Comparison of ENCODE assay signal across 10 mouse cellular contexts in the genomic region with DNA sequence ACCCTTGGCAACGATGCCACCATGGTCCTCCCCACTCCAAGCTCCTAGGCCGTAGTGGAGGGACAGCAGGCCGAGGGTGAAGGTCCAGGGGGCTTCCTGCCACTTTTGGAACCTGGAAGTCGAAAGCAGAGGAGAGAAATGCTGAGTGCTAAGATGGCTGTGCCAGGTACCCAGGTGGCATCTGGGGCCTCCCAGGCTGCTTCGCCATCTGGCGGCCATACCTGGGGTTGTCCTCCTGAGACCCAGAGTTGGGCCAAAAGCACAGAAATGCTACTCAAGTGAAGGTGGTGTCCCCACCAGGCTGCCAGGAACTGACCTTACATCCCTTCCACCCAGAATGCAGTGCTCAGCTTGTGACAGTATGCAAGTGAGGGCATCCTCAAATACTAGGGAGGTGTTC. TPM values are rescaled to one million over a fixed set of nuclear protein-coding genes. Genes with fewer than 3 reads are reported as not detected.
DNase-seq lines count a peak whose midpoint lies in the region; ATAC-seq and TF ChIP-seq lines count a peak whose summit lies in the region.
"Had no signal": no experiment of that assay in that cellular context is flagged by ENCODE, and none has a peak within 500 bp of the region (broad histone marks: within the 10 kb centered on the region; RNA-seq: fewer than 3 reads in every experiment).

No protein-coding gene starts in this region.

- peaks cover 30% of the 10 kb centered on the region for H3K4me1 ChIP-seq in thymus, adult 2 months (replicated peaks; ENCODE audit: control insufficient read depth, insufficient read depth, low read length)
- no peaks in the 10 kb centered on the region for H3K4me1 ChIP-seq in stomach, postnatal 0 days (replicated peaks; ENCODE audit: control insufficient read depth, insufficient read depth)

- H3K4me3 ChIP-seq in gastrocnemius, adult 2 months: no peak overlapping the region
- H3K4me3 ChIP-seq in thymus, adult 2 months (ENCODE audit: control insufficient read depth, insufficient read depth, low read length): no peak overlapping the region
- H3K4me3 ChIP-seq in stomach, postnatal 0 days (ENCODE audit: low read depth, low read length): no peak overlapping the region

- H3K27me3 ChIP-seq in thymus, adult 2 months (ENCODE audit: control insufficient read depth, insufficient read depth, low read length): no peaks in the 10 kb centered on the region
- no peaks in the 10 kb centered on the region for H3K27me3 ChIP-seq in stomach, postnatal 0 days (ENCODE audit: control insufficient read depth, insufficient read depth, low read length)

- H3K9me3 ChIP-seq in stomach, postnatal 0 days (ENCODE audit: control insufficient read depth, low read length): no peaks in the 10 kb centered on the region

- intact Hi-C loops in gastrocnemius, adult 2 months (cut with DNase I): no loop called here

- H3K36me3 ChIP-seq in thymus, adult 2 months (ENCODE audit: control insufficient read depth, insufficient read depth, low read length): 0 out of 2 replicates have a peak, but pooled peaks cover 6% of the 10 kb centered on the region
- H3K36me3 ChIP-seq in stomach, postnatal 0 days (ENCODE audit: control insufficient read depth, insufficient read depth, low read length): peaks cover 5% of the 10 kb centered on the region; the same call in 1 of the 2 replicates

- TF ChIP-seq EP300 in stomach, postnatal 0 days (optimal IDR thresholded peaks at IDR 0.05): no peak

- 91% methylated on average over 6 of the region's 6 CpGs for WGBS in thymus, adult 2 months
- WGBS in stomach, postnatal 0 days: 78% methylated on average over 6 of the region's 6 CpGs

- H3K27ac ChIP-seq in gastrocnemius, adult 2 months: no peak overlapping the region
- no peak overlapping the region for H3K27ac ChIP-seq in thymus, adult 2 months (ENCODE audit: control insufficient read depth, insufficient read depth, low read length)
- H3K27ac ChIP-seq in stomach, postnatal 0 days (replicated peaks): no peak overlapping the region

- TF ChIP-seq CTCF in gastrocnemius, adult 2 months (IDR thresholded peaks at IDR 0.05): peak; percentile 13; the same call in 1 of the 2 replicates
- peak; percentile 65 for TF ChIP-seq CTCF in thymus, adult 2 months (IDR thresholded peaks at IDR 0.05; ENCODE audit: borderline replicate concordance, control insufficient read depth, extremely low read depth, insufficient read depth, low read length, poor library complexity)
- peak; percentile 67 for TF ChIP-seq CTCF in stomach, postnatal 0 days (IDR thresholded peaks at IDR 0.05; ENCODE audit: low read depth)

- ATAC-seq in common myeloid progenitor, adult 5-6 weeks (replicated peaks; ENCODE audit: low read depth, poor library complexity, severe bottlenecking): 0 out of 2 replicates have a peak, but pooled peaks have one; percentile 22
- ATAC-seq in stomach, postnatal 0 days (ENCODE audit: low FRiP score, low TSS enrichment): peak; percentile 56; the same call in 1 of the 2 replicates

- no peak for DNase-seq in gastrocnemius, adult 2 months
- no peak for DNase-seq in gastrocnemius, adult 18-20 months (ENCODE audit: low spot score)
- no peak for DNase-seq in thymus, adult 2 months
- no peak for DNase-seq in thymus, postnatal 0 days (ENCODE audit: low spot score)
- DNase-seq in stomach, postnatal 0 days (ENCODE audit: low spot score): peak; percentile 53
- DNase-seq in urinary bladder, adult 2 months (ENCODE audit: low spot score): no peak
- DNase-seq in frontal cortex, postnatal 14 days (ENCODE audit: low spot score in 2 of 2): no peak
- DNase-seq: midbrain, embryonic 14.5 days had no signal

- no peak for TF ChIP-seq POLR2A in thymus, adult 2 months (IDR thresholded peaks at IDR 0.05; ENCODE audit: control insufficient read depth, extremely low read depth, insufficient read depth, low read length, poor library complexity)

- no peak overlapping the region for H3K4me2 ChIP-seq in stomach, postnatal 0 days (replicated peaks; ENCODE audit: low read depth)

- H3K9ac ChIP-seq in stomach, postnatal 0 days (ENCODE audit: low read length): no peak overlapping the region

RNA-seq across cellular contexts. Expression of gene Nanos3, which starts 11.2 kb away (rescaled TPM):
- total RNA-seq in gastrocnemius, adult 2 months (2021): not detected
- total RNA-seq in gastrocnemius, adult 18-20 months (2021): under 1 TPM in 1 of 2 experiments, not detected in 1; 0.82 TPM
- 5.5 and 8.5 TPM in 2 replicates for polyA plus RNA-seq in thymus, adult 2 months (2012; rRNA removed)
- 5.3 and 6.2 TPM in 2 replicates for polyA plus RNA-seq in thymus, postnatal 0 days (2015; fragmentation: Nextera tagmentation; extraction: Ambion mirVana)
- not detected in 2 replicates for total RNA-seq in common myeloid progenitor, adult 5-6 weeks (2017)
- 2.0 and 4.4 TPM in 2 replicates for polyA plus RNA-seq in stomach, postnatal 0 days (2015; fragmentation: Nextera tagmentation; extraction: Ambion mirVana)
- polyA plus RNA-seq in urinary bladder, adult 2 months (2012; rRNA removed): 0.13 TPM in 1 of 2 replicates, not detected in the other

RNA-seq across cellular contexts. Expression of gene 4930432K21Rik, which starts 26.0 kb away (rescaled TPM):
- under 1 TPM; 0.28 to 0.50 TPM for total RNA-seq in gastrocnemius, adult 2 months (2021)
- total RNA-seq in gastrocnemius, adult 18-20 months (2021): under 1 TPM; 0.31 to 0.57 TPM
- 1.9 and 2.4 TPM in 2 replicates for polyA plus RNA-seq in thymus, adult 2 months (2012; rRNA removed)
- 1.3 and 1.4 TPM in 2 replicates for polyA plus RNA-seq in thymus, postnatal 0 days (2015; fragmentation: Nextera tagmentation; extraction: Ambion mirVana)
- total RNA-seq in common myeloid progenitor, adult 5-6 weeks (2017): 1.3 and 1.7 TPM in 2 replicates
- 0.28 and 0.40 TPM in 2 replicates for polyA plus RNA-seq in stomach, postnatal 0 days (2015; fragmentation: Nextera tagmentation; extraction: Ambion mirVana)
- 0.62 and 0.74 TPM in 2 replicates for polyA plus RNA-seq in urinary bladder, adult 2 months (2012; rRNA removed)

RNA-seq across cellular contexts. Expression of gene Cc2d1a, which starts 26.1 kb away (rescaled TPM):
- total RNA-seq in gastrocnemius, adult 2 months (2021): 10 to 100 TPM; 16.8 to 18.6 TPM
- 10 to 100 TPM; 15.8 to 16.3 TPM for total RNA-seq in gastrocnemius, adult 18-20 months (2021)
- polyA plus RNA-seq in thymus, adult 2 months (2012; rRNA removed): 49.8 and 54.6 TPM in 2 replicates
- polyA plus RNA-seq in thymus, postnatal 0 days (2015; fragmentation: Nextera tagmentation; extraction: Ambion mirVana): 18.9 and 20.1 TPM in 2 replicates
- total RNA-seq in common myeloid progenitor, adult 5-6 weeks (2017): 3.9 and 6.2 TPM in 2 replicates
- 15.8 and 17.5 TPM in 2 replicates for polyA plus RNA-seq in stomach, postnatal 0 days (2015; fragmentation: Nextera tagmentation; extraction: Ambion mirVana)
- polyA plus RNA-seq in urinary bladder, adult 2 months (2012; rRNA removed): 18.5 and 22.3 TPM in 2 replicates

RNA-seq across cellular contexts. Expression of gene Podnl1, which starts 48.1 kb away (rescaled TPM):
- not detected for total RNA-seq in gastrocnemius, adult 2 months (2021)
- not detected for total RNA-seq in gastrocnemius, adult 18-20 months (2021)
- 6.6 and 7.7 TPM in 2 replicates for polyA plus RNA-seq in thymus, adult 2 months (2012; rRNA removed)
- 2.1 and 2.3 TPM in 2 replicates for polyA plus RNA-seq in thymus, postnatal 0 days (2015; fragmentation: Nextera tagmentation; extraction: Ambion mirVana)
- total RNA-seq in common myeloid progenitor, adult 5-6 weeks (2017): not detected in 2 replicates
- polyA plus RNA-seq in stomach, postnatal 0 days (2015; fragmentation: Nextera tagmentation; extraction: Ambion mirVana): 0.11 and 0.21 TPM in 2 replicates
- 0.66 and 1.1 TPM in 2 replicates for polyA plus RNA-seq in urinary bladder, adult 2 months (2012; rRNA removed)
- total RNA-seq: layer of hippocampus, postnatal 10 days had no signal

Comparison
In these comparisons a context has a peak if more than half of its experiments do, and no peak if none do; other contexts are left out.
1. CTCF ChIP-seq: peak in every context shown above with its lines; median percentile 67 in stomach, postnatal 0 days; 65 in thymus, adult 2 months; 13 in gastrocnemius, adult 2 months.